Mouse (Mus musculus) spleen, adult 18-20 months (tissue): ENCODE measurements at regions not wholly inside any gene's neighbourhood (a gene's known extent, or its start where the extent isn't known, plus 50 kb on each side); places are given as distances from the start of the nearest gene placed in this dataset.
A peak's percentile ranks its signal among the peaks of the same experiment; 100 is the strongest.
"Not testable (repeated sequence)": the region's sequence is repeated elsewhere in the genome, so short reads cannot be mapped to it uniquely, and the experiment has no call there.

Source experiments
- DNase-seq, 2 experiments: peaks; one replicate each; pipeline ENCODE4 v3.0.0; 2022; ENCODE audit warnings: mixed read lengths in 2 of 2

GRCm38 (mm10) chr19:3083438-3083837, 199.3 kb upstream of the Mrpl21 start:
- DNase-seq, result peak; percentile 6 to 13

DNA sequence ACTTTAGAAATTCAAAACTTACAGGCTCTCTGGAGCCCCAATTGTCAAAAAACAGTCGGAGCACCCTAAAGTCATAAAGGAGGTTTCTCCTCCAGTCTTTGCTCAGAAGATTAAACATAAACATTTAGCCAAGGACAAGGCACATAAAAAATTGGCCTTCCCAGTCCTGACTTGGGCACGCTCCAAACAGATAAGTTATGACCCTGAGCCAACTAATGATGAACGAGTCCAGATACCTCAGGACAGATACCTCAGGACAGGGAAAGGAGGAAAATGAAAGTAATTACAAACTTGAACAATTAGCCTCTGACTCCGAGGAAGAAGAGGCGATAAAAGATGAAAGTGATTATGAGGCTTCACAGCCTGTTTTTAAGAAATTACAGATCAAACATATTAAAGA, 190.9 kb upstream of the Mrpl21 start:
- DNase-seq, result not testable (repeated sequence)
